Mouse (Mus musculus) frontal cortex, postnatal 36 days (tissue): ENCODE results near the gene Klc1.

Experiments
- DNase-seq, 2 experiments: peaks; one replicate each; pipeline ENCODE4 v3.0.0; 2022; ENCODE audit warnings: low spot score in 2 of 2

Klc1 gene

DNA sequence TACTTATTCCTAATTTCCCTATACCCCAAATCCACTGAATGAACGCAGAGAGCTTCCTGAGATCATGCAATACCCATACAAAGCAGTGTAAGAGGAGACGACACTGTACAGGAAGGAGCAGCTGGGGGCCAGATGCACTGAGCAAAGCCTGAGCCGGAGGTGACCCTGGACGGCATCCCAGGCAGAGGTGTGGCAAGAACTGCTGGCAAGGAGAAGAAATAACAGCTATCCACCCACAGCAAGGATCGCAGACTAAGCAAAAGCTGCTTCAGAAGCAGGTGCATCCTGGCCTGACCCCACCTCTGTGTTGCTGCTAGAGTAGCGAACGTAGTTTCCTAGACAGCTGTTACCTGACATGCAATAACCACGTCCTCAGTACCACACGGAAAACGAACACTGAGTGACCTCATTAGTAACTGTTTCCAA lies 94.4 kb downstream of the Klc1 start:
- DNase-seq: no peak

DNA sequence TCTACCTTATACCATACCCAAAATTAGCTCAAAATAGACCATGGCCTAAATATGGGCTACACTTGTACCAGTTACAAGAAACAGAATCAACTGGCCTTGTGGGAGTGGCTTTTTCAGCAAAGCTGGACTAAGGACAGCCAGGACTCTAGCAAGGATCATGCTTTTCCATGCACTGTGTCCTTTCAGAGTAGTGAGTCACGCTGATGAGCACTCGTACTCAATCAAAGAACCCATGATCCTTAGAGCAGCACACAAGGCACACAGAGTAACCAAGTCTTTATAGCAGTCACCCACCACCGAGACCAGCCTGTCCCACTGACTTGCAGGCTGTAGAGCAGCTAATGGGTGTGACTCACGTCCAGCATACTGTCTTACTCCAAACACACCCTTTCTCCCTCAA lies 94.9 kb downstream of the Klc1 start:
- DNase-seq: no peak

DNA sequence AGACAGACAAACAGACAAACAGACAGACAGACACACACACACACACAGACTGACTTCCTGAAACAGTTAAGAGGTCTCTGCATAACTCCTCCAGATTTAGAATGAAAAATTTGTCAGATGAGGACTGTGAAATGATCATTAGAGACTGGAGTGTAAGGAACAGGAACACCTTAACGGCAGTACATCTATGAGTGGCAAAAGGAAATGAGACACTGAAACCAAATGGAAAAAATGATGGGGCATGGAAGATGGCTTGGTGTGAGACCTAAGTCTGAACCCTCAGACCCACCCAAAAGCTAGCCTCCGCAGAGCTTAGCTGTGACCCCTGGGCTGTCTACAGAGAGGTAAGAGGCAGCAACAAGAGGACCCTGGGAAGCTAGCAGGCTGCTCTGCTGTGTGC lies 96.8 kb downstream of the Klc1 start:
- DNase-seq: no peak
